Comparison of ENCODE assay signal across 8 mouse cellular contexts in genomic region chr16:72664233-72664613, GRCm38 (mm10).
DNase-seq lines count a peak whose midpoint lies in the region; ATAC-seq lines count a peak whose summit lies in the region.

No protein-coding gene starts in this region.

- no peak for DNase-seq in kidney, adult 18-20 months
- peak; percentile 68 for DNase-seq in adrenal gland, postnatal 10 days
- DNase-seq in limb, embryonic 10.5 days (ENCODE audit: low spot score): peak; percentile 58
- DNase-seq in layer of hippocampus, adult 9-10 months (ENCODE audit: low spot score): no peak

- H3K27me3 ChIP-seq in kidney, embryonic 15.5 days: no peaks in the 10 kb centered on the region
- peaks cover 6% of the 10 kb centered on the region; the same call in 1 of the 2 replicates for H3K27me3 ChIP-seq in forebrain, embryonic 12.5 days
- no peaks in the 10 kb centered on the region for H3K27me3 ChIP-seq in limb, embryonic 10.5 days (ENCODE audit: low read depth, poor library complexity, severe bottlenecking)
- H3K27me3 ChIP-seq in neural tube, embryonic 13.5 days: no peaks in the 10 kb centered on the region

- H3K9me3 ChIP-seq in kidney, embryonic 15.5 days (replicated peaks): no peaks in the 10 kb centered on the region
- no peaks in the 10 kb centered on the region for H3K9me3 ChIP-seq in forebrain, embryonic 12.5 days
- no peaks in the 10 kb centered on the region for H3K9me3 ChIP-seq in limb, embryonic 10.5 days (replicated peaks)
- H3K9me3 ChIP-seq in neural tube, embryonic 13.5 days: no peaks in the 10 kb centered on the region

- H3K9ac ChIP-seq in kidney, embryonic 15.5 days: peak overlapping the region; percentile 65
- H3K9ac ChIP-seq in forebrain, embryonic 12.5 days: peak overlapping the region; percentile 74
- peak overlapping the region; percentile 85 for H3K9ac ChIP-seq in neural tube, embryonic 13.5 days

- H3K36me3 ChIP-seq in kidney, embryonic 15.5 days: no peaks in the 10 kb centered on the region
- H3K36me3 ChIP-seq in forebrain, embryonic 12.5 days (replicated peaks): no peaks in the 10 kb centered on the region
- H3K36me3 ChIP-seq in limb, embryonic 10.5 days: peaks cover 8% of the 10 kb centered on the region; the same call in 1 of the 2 replicates
- no peaks in the 10 kb centered on the region for H3K36me3 ChIP-seq in neural tube, embryonic 13.5 days

- H3K4me2 ChIP-seq in kidney, embryonic 15.5 days: peak overlapping the region; percentile 81
- H3K4me2 ChIP-seq in forebrain, embryonic 12.5 days: peak overlapping the region; percentile 89
- peak overlapping the region; percentile 82 for H3K4me2 ChIP-seq in neural tube, embryonic 13.5 days

- peak overlapping the region; percentile 82 for H3K4me3 ChIP-seq in kidney, embryonic 15.5 days (replicated peaks)
- peak overlapping the region; percentile 75 for H3K4me3 ChIP-seq in forebrain, embryonic 12.5 days (replicated peaks)
- peak overlapping the region; percentile 92 for H3K4me3 ChIP-seq in limb, embryonic 10.5 days
- peak overlapping the region; percentile 82 for H3K4me3 ChIP-seq in neural tube, embryonic 13.5 days

- peaks cover 18% of the 10 kb centered on the region for H3K4me1 ChIP-seq in kidney, embryonic 15.5 days
- H3K4me1 ChIP-seq in forebrain, embryonic 12.5 days: peaks cover 28% of the 10 kb centered on the region
- H3K4me1 ChIP-seq in limb, embryonic 10.5 days: peaks cover 32% of the 10 kb centered on the region
- peaks cover 41% of the 10 kb centered on the region for H3K4me1 ChIP-seq in neural tube, embryonic 13.5 days (replicated peaks)

- no peak for ATAC-seq in kidney, embryonic 15.5 days (replicated peaks; ENCODE audit: low FRiP score)
- ATAC-seq in forebrain, embryonic 12.5 days (ENCODE audit: low FRiP score): 0 out of 2 replicates have a peak, but pooled peaks have one; percentile 31
- ATAC-seq in neural tube, embryonic 13.5 days (ENCODE audit: low read depth): no peak
- ATAC-seq in megakaryocyte-erythroid progenitor cell, adult 5-6 weeks (replicated peaks; ENCODE audit: low FRiP score, low TSS enrichment, poor library complexity, severe bottlenecking): no peak

- under 1% methylated on average over 12 of the region's 12 CpGs for WGBS in kidney, embryonic 15.5 days
- WGBS in forebrain, embryonic 12.5 days: 0% methylated on average over 12 of the region's 12 CpGs
- under 1% methylated on average over 12 of the region's 12 CpGs for WGBS in limb, embryonic 10.5 days
- under 1% methylated on average over 12 of the region's 12 CpGs for WGBS in neural tube, embryonic 13.5 days

- peak overlapping the region; percentile 98 for H3K27ac ChIP-seq in kidney, embryonic 15.5 days
- no peak overlapping the region; the same call in 1 of the 2 replicates for H3K27ac ChIP-seq in forebrain, embryonic 12.5 days
- peak overlapping the region; percentile 97 for H3K27ac ChIP-seq in limb, embryonic 10.5 days
- H3K27ac ChIP-seq in neural tube, embryonic 13.5 days (replicated peaks): peak overlapping the region; percentile 83

Comparison
In these comparisons a context has a peak if more than half of its experiments do, and no peak if none do; other contexts are left out.
1. DNase-seq: peak in adrenal gland, postnatal 10 days (single experiment) and limb, embryonic 10.5 days (single experiment); none in kidney, adult 18-20 months (single experiment) and layer of hippocampus, adult 9-10 months (single experiment).
2. Peak in every context shown above with its lines, with median percentiles within 50 percentile points of each other: H3K4me2 ChIP-seq, H3K4me3 ChIP-seq and H3K9ac ChIP-seq.